Mouse (Mus musculus): Measurements from ENCODE around the gene Gm49711.

Gene Gm49711

GRCm38 (mm10) chr16:92057852-92058643, at the start of gene Gm49711, which contains the start of the genes Mrps6 and Slc5a3:
Gene Gm49711, plus strand, starts transcription at chr16:92058316.
Gene Mrps6, plus strand, starts transcription at chr16:92058270.
Gene Slc5a3, plus strand, starts transcription at chr16:92058322.
- peak; percentile 97 for DNase-seq (ENCODE audit: extremely low spot score, low spot score)

DNA sequence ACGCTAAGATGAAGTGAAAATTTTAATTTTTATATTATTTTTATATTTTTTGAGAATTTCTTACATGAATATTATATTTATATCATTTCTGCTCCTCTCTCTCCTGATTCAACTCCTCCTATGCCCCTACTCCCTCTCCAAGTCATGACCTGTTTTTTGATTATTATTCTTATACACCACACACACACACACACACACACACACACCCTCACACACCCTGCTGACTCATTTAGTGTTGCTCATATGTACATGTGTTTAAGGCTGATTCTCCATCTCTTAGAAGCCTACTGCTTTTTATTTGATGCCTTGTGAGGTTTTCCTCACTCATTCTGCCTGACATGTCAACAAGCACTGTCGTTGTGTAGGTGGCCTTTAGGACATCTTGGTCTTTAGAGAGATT, 48.5 kb upstream of the Gm49711 start:
- DNase-seq (ENCODE audit: extremely low spot score, low spot score), result no peak

DNA sequence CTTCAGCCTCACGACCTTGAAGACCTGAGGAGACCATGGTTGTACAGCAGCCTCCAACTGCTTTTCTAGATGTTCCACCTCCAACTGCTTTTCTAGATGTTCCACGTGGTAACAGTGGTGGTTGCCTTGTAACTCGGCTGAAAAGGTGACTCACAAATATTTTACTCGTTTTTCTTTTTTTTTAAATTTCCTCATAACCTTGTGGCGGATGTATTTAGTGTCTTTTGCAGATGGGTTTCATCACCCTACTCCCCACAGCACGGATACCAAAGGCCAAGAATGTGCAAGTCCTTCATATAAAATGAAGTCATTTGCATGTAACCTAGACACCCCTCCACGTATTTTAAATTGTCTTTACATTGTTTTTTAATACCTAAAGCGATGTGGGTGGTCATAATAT, 41.3 kb upstream of the Gm49711 start:
- no peak for DNase-seq (ENCODE audit: extremely low spot score, low spot score)

GRCm38 (mm10) chr16:92019141-92020118, 38.7 kb upstream of the Gm49711 start:
- peak; percentile 58 for DNase-seq (ENCODE audit: extremely low spot score, low spot score)

- no peak for DNase-seq (ENCODE audit: extremely low spot score, low spot score)
Observed at GRCm38 (mm10) chr16:92021656-92022400, 36.3 kb upstream of the Gm49711 start.

DNA sequence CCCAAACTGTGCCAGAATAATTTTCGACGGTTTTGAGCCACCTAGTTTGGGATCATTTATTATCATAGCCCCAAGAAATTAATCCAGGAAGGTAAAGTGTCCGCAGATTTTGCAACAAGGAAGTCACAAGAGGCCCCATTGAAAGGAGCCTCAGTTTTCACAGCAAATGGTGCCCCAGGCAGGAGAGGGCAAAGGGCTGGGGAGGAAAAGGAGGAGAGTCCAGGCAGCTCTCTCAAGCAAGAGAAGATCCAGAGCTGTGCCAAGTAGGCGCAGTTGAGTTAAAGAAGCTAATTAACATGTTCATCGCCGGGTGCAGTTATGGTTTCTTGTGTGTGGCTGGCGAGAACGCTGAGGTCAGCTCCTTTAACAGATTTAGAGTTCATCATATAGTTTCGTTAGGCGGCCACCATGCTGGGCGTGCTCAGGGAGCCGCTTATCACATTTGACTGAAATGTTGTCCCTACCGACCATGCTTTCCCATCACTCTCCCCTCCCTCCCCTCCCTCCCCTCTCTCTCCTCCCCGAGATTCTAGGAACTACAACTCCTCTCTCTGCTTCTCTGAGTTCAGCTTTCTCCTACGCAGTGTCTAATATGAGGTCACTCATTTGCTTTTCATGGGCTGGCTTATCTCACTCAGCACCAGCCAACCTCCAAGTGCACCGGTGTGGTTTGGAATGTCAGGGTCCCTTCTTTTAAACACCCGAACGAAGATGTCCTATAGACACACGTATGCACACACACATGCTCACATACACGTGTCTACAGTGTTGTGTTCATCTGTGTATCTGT, 35.4 kb upstream of the Gm49711 start:
- DNase-seq (ENCODE audit: extremely low spot score, low spot score), result no peak

GRCm38 (mm10) chr16:92033286-92033685, 24.8 kb upstream of the Gm49711 start:
- DNase-seq (ENCODE audit: extremely low spot score, low spot score), result no peak

DNA sequence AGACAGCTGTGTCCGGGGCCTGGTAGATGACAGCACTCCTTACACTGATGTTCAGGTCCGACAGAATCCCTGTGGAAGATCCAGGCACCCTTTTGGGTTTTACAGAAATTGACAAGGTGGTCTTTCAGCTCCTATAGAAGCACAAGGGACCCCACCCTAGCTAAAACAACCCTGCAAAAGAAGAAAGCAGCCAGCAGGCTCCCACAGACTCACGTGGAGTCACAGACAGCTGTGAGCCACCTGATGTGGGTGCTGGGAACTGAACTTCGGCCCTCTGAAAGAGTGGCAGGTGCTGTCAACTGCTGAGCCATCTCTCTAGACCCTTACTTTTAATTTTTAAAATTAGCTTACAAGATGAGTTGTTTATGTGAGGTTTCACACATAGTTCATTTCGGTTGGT, 23.4 kb upstream of the Gm49711 start:
- DNase-seq (ENCODE audit: extremely low spot score, low spot score), result no peak

GRCm38 (mm10) chr16:92036701-92037100, 21.4 kb upstream of the Gm49711 start:
- DNase-seq (ENCODE audit: extremely low spot score, low spot score), result no peak

DNA sequence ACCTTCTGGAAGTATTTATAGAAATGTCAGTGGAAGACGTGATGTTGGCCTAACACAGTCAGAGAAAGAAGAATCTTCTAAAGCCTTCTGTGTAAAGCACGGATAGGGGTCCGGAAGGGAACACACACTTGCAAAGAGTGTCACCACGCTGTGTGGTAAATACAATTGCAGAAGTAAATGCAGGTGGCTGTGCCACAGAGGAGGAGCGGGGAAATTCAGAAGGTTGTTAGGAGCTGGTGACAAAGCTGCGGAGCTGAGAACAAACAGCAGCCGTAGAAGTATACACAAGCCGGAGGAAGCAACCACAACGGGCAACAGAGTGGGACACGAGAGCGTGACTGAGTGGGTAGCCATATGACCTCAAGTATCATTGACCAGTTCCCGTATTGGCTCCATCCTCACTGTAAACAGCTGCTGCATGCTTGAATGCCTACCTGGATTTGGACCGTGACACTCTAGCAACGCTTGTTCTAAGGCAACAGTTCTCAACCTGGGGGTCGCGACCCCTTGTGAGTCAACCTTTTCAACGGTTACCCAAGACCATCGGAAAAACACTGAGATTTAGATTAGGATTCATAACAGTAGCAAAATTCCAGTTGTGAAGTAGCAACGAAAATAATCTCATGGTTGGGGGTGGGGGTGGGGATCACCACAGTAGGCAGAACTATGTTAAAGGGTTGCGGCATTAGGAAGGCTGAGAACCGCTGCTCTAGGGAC, 20.1 kb upstream of the Gm49711 start:
- no peak for DNase-seq (ENCODE audit: extremely low spot score, low spot score)

DNA sequence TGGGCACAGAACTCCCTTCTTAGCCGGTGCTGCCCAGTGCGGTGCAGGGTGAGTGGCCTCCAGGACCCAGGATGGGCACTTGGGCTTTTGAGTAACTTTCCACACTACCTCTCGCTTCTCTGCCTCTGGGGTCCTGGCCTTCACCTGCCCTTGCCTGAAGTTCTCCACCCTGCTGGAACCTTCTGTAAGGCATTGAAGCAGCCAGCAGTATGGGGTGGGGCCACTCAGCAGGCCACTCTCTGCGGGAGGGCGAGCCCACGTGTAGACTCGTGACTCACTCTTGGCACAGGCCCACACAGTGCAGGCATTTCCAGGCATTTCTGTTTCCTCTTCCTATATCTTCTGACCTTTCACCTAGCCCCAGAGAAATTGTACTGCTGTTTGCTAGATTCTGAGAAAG, 18.7 kb upstream of the Gm49711 start:
- DNase-seq (ENCODE audit: extremely low spot score, low spot score), result no peak

- no peak for DNase-seq (ENCODE audit: extremely low spot score, low spot score)
Observed at GRCm38 (mm10) chr16:92039966-92040365, 18.1 kb upstream of the Gm49711 start.

- DNase-seq (ENCODE audit: extremely low spot score, low spot score), result no peak
Observed at GRCm38 (mm10) chr16:92051777-92052310, 6.3 kb upstream of the Gm49711 start.

GRCm38 (mm10) chr16:92052569-92052968, 5.5 kb upstream of the Gm49711 start:
- no peak for DNase-seq (ENCODE audit: extremely low spot score, low spot score)

DNA sequence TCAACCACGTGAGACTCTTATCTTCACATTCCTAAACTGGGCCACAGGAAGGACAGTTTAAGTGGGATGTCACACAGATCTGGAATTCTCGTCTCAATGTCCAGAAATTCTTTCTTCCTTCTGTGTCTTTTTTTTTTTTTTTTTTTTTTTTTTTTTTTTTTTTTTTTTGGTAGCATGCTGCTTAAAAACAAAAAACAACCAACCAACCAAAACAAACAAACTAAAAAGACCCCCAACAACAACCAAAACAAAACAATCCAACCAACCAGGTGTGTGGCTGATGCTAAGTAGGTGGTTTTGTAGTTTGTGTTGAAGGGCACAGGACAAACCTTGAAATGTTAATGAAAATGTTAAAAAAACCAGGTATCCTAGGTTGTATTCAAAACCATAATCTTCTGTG, 1.4 kb upstream of the Gm49711 start:
- DNase-seq (ENCODE audit: extremely low spot score, low spot score), result no peak

DNA sequence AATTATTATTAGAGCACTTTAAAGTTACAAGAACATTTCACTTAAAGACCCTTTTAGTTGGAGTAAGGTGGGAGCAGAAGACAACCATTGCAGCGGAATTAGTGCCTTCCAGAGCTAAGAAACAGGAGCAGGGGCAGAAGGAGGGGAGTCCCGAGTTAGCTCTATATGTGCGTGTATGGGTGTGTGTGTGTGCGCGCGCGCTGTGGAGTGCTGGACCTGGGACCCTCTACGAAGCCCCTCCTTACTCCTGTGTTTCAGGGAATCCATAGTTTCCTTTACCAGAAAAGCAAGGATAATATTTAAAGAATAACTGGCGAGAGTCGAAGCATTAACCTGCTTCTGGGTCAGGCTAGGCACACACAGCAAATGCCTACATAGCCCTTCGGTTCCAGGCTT, 662 bp upstream of the Gm49711 start:
- no peak for DNase-seq (ENCODE audit: extremely low spot score, low spot score)

GRCm38 (mm10) chr16:92058644-92059620, 816 bp downstream of the Gm49711 start:
- DNase-seq (ENCODE audit: extremely low spot score, low spot score), result peak; percentile 53

DNA sequence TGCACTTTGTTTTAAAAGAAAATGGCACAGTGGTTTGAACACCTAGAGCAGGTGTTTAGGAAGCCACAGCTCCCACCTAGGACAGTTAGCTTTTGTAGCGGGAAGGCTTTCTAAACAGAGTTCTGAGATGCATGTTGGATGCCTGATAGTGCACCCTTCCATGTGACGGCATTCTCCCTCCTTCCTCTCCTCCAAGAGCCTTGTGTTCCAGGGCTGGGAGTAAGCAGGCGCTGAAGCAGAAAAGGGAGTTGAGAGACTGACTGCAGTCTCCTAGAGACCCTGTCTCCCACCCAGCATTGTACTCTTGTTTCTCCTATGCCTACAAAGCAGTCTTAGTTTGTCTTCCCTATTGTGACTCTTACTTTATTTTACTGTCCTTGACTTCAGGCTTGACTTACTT, 2.1 kb downstream of the Gm49711 start:
- no peak for DNase-seq (ENCODE audit: extremely low spot score, low spot score)

DNA sequence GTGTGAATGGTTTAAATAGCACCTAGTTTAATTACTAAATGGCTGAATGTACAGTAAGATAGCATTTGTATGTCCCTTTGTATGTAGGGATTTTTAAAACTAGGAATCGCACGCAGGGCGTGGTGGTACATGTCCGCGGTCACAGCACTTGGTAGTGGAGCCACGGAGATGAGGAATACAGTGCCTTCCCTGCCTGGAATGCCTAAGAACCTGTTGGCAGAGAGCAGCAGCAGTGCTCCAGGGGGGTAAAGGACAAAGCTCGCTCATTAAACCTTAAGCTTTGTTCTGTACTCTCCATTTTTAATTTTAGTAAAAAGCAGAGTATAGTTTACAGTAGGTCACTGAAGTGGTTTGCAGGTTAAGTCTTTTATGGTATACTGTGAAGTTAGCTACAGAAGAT, 3.5 kb downstream of the Gm49711 start:
- no peak for DNase-seq (ENCODE audit: extremely low spot score, low spot score)

Measured in neural tube, embryonic 10.5 days (tissue).